Mouse (Mus musculus) heart, embryonic 13.5 days (tissue): ENCODE results near the gene Gltpd2. TPM values are rescaled to one million over a fixed set of nuclear protein-coding genes. Genes with fewer than 3 reads are reported as not detected.

Experiments
- ATAC-seq: fragments of 200-750 bp; cut with Nextera tagmentation; 2 replicates; pipeline ENCODE4 v1.8.0; 2017; ENCODE audit warnings: moderate TSS enrichment; ENCODE audit not compliant: insufficient number of reproducible peaks, low FRiP score, low TSS enrichment; ENCODE audit errors: extremely low read depth
- H3K27ac ChIP-seq: fragments of 300-500 bp; sonication (generic); replicated peaks from 2 replicates; pipeline ENCODE4 v1.5.1; 2015; ENCODE audit warnings: moderate library complexity, mild to moderate bottlenecking, inconsistent platforms
- H3K27me3 ChIP-seq: fragments of 300-500 bp; sonication (generic); replicated peaks from 2 replicates; pipeline ENCODE4 v1.6.1; 2015; ENCODE audit warnings: mild to moderate bottlenecking, inconsistent platforms
- H3K36me3 ChIP-seq: fragments of 300-500 bp; sonication (generic); 2 replicates; pipeline ENCODE4 v1.6.1; 2015; ENCODE audit warnings: mild to moderate bottlenecking, inconsistent platforms
- H3K4me1 ChIP-seq: fragments of 300-500 bp; sonication (generic); 2 replicates; pipeline ENCODE4 v1.6.1; 2015; ENCODE audit warnings: inconsistent platforms
- H3K4me2 ChIP-seq: fragments of 300-500 bp; sonication (generic); 2 replicates; pipeline ENCODE4 v1.6.1; 2015; ENCODE audit warnings: inconsistent platforms, mild to moderate bottlenecking, moderate library complexity
- H3K4me3 ChIP-seq: fragments of 300-500 bp; sonication (generic); 2 replicates; pipeline ENCODE4 v1.5.1; 2015; ENCODE audit warnings: moderate library complexity, mild to moderate bottlenecking, inconsistent platforms
- H3K9ac ChIP-seq: fragments of 300-500 bp; sonication (generic); 2 replicates; pipeline ENCODE4 v1.6.1; 2015; ENCODE audit warnings: inconsistent platforms, mild to moderate bottlenecking, moderate library complexity
- H3K9me3 ChIP-seq: fragments of 300-500 bp; sonication (generic); 2 replicates; pipeline ENCODE4 v1.6.1; 2016; ENCODE audit warnings: inconsistent platforms
- WGBS: fragments of 180-500 bp; shearing (Covaris S2); methylation state at CpG from one replicate; pipeline ENCODE4 v1.1.7; 2015; ENCODE audit warnings: mixed read lengths; 5-methylcytosine and 5-hydroxymethylcytosine counted together
- polyA plus RNA-seq: library from polyadenylated mRNA; unstranded; fragments of >200 nt; fragmentation: Nextera tagmentation; extraction: Ambion mirVana; gene quantifications from 2 replicates; pipeline ENCODE4 v1.2.1, GENCODE M21; 2015

The Gltpd2 gene
- polyA plus RNA-seq, 1 experiment from 2014 or later, result 0.12 TPM

- H3K36me3 ChIP-seq, result no peaks in the 10 kb centered on the region
- H3K4me1 ChIP-seq, result no peaks in the 10 kb centered on the region
- H3K9ac ChIP-seq, result no peak overlapping the region
- WGBS, result 49% methylated on average over 3 of the region's 3 CpGs
- peaks cover 15% of the 10 kb centered on the region; the same call in 1 of the 2 replicates for H3K27me3 ChIP-seq
- H3K4me2 ChIP-seq, result no peak overlapping the region
- H3K27ac ChIP-seq, result no peak overlapping the region
- H3K4me3 ChIP-seq, result no peak overlapping the region
- H3K9me3 ChIP-seq, result no peaks in the 10 kb centered on the region
- no peak for ATAC-seq
These were observed 17.0 kb upstream of the Gltpd2 start for GRCm38 (mm10) chr11:70502018-70502417.

GRCm38 (mm10) chr11:70504970-70505369 lies 14.0 kb upstream of the Gltpd2 start, which contains the start of gene Tm4sf5:
Tm4sf5 (plus strand) TSS chr11:70505244.
- ATAC-seq, result no peak
- no peak within 1 kb of the TSS for H3K4me2 ChIP-seq
- H3K27ac ChIP-seq, result no peak within 1 kb of the TSS
- no peak within 1 kb of the TSS for H3K9ac ChIP-seq
- peaks cover 40% of the 10 kb centered on the region for H3K27me3 ChIP-seq
- peaks cover 3% of the 10 kb centered on the region; the same call in 1 of the 2 replicates for H3K4me1 ChIP-seq
- no peaks in the 10 kb centered on the region for H3K36me3 ChIP-seq
- no peaks in the 10 kb centered on the region for H3K9me3 ChIP-seq
- WGBS, result 41% methylated on average over 9 of the region's 9 CpGs
- H3K4me3 ChIP-seq, result no peak within 1 kb of the TSS

GRCm38 (mm10) chr11:70506385-70506784 lies 12.6 kb upstream of the Gltpd2 start:
- ATAC-seq, result no peak
- H3K9ac ChIP-seq, result no peak overlapping the region
- 22% methylated on average over 4 of the region's 4 CpGs for WGBS

GRCm38 (mm10) chr11:70506962-70507515 lies 12.0 kb upstream of the Gltpd2 start:
- 67% methylated on average over 7 of the region's 7 CpGs for WGBS
- Histone ChIP-seq H3K27me3 (peaks cover 49% of the 10 kb centered on the region), H3K9me3 (no peaks in the 10 kb centered on the region)

More at GRCm38 (mm10) chr11:70506385-70506784, 12.6 kb upstream of the Gltpd2 start:
- Histone ChIP-seq H3K4me1 (peaks cover 9% of the 10 kb centered on the region; the same call in 1 of the 2 replicates), H3K36me3 (no peaks in the 10 kb centered on the region), H3K9me3 (no peaks in the 10 kb centered on the region), H3K27ac (no peak overlapping the region), H3K4me2 (peak overlapping the region; percentile 37; the same call in 1 of the 2 replicates), H3K4me3 (no peak overlapping the region), H3K27me3 (peaks cover 49% of the 10 kb centered on the region)

GRCm38 (mm10) chr11:70509753-70510564 lies 9.0 kb upstream of the Gltpd2 start:
- H3K9ac ChIP-seq, result peak overlapping the region; percentile 37; the same call in 1 of the 2 replicates
- 10% methylated on average over 19 of the region's 19 CpGs for WGBS
- 0 out of 2 replicates have a peak overlapping the region, but pooled peaks have one; percentile 14 for H3K4me3 ChIP-seq
- no peak for ATAC-seq
- H3K27ac ChIP-seq, result no peak overlapping the region
- peaks cover 42% of the 10 kb centered on the region for H3K27me3 ChIP-seq
- no peaks in the 10 kb centered on the region for H3K9me3 ChIP-seq
- peaks cover 9% of the 10 kb centered on the region; the same call in 1 of the 2 replicates for H3K4me1 ChIP-seq
- no peaks in the 10 kb centered on the region for H3K36me3 ChIP-seq
- peak overlapping the region; percentile 40 for H3K4me2 ChIP-seq

More at GRCm38 (mm10) chr11:70506962-70507515, 12.0 kb upstream of the Gltpd2 start:
- H3K4me3 ChIP-seq, result no peak overlapping the region
- no peak for ATAC-seq
- H3K4me2 ChIP-seq, result no peak overlapping the region
- no peaks in the 10 kb centered on the region for H3K36me3 ChIP-seq
- no peak overlapping the region for H3K27ac ChIP-seq
- no peak overlapping the region for H3K9ac ChIP-seq
- H3K4me1 ChIP-seq, result peaks cover 9% of the 10 kb centered on the region; the same call in 1 of the 2 replicates

- 70% methylated on average over 2 of the region's 2 CpGs for WGBS
- no peak overlapping the region for H3K9ac ChIP-seq
- peaks cover 34% of the 10 kb centered on the region for H3K27me3 ChIP-seq
- no peak overlapping the region for H3K4me3 ChIP-seq
- peaks cover 9% of the 10 kb centered on the region; the same call in 1 of the 2 replicates for H3K4me1 ChIP-seq
- no peak overlapping the region for H3K27ac ChIP-seq
- ATAC-seq, result no peak
- no peak overlapping the region for H3K4me2 ChIP-seq
- no peaks in the 10 kb centered on the region for H3K36me3 ChIP-seq
- no peaks in the 10 kb centered on the region for H3K9me3 ChIP-seq
These were observed 7.8 kb upstream of the Gltpd2 start for GRCm38 (mm10) chr11:70511242-70511641.

GRCm38 (mm10) chr11:70511825-70512224 lies 7.2 kb upstream of the Gltpd2 start:
- no peaks in the 10 kb centered on the region for H3K36me3 ChIP-seq
- no peaks in the 10 kb centered on the region for H3K9me3 ChIP-seq
- no peak overlapping the region for H3K9ac ChIP-seq
- no peak overlapping the region for H3K4me3 ChIP-seq
- ATAC-seq, result no peak
- WGBS, result 85% methylated on average over 7 of the region's 7 CpGs
- no peak overlapping the region for H3K27ac ChIP-seq
- peaks cover 34% of the 10 kb centered on the region for H3K27me3 ChIP-seq
- no peak overlapping the region for H3K4me2 ChIP-seq
- peaks cover 9% of the 10 kb centered on the region; the same call in 1 of the 2 replicates for H3K4me1 ChIP-seq

GRCm38 (mm10) chr11:70512709-70513342 lies 6.2 kb upstream of the Gltpd2 start:
- no peak overlapping the region for H3K27ac ChIP-seq
- no peaks in the 10 kb centered on the region for H3K36me3 ChIP-seq
- 65% methylated on average over 7 of the region's 7 CpGs for WGBS
- no peak overlapping the region for H3K4me2 ChIP-seq
- peaks cover 30% of the 10 kb centered on the region for H3K27me3 ChIP-seq
- peaks cover 9% of the 10 kb centered on the region; the same call in 1 of the 2 replicates for H3K4me1 ChIP-seq
- no peak overlapping the region for H3K4me3 ChIP-seq
- no peak for ATAC-seq
- H3K9me3 ChIP-seq, result no peaks in the 10 kb centered on the region
- H3K9ac ChIP-seq, result no peak overlapping the region

GRCm38 (mm10) chr11:70513520-70513919 lies 5.5 kb upstream of the Gltpd2 start:
- Histone ChIP-seq H3K9me3 (no peaks in the 10 kb centered on the region), H3K4me3 (no peak overlapping the region), H3K27me3 (peaks cover 23% of the 10 kb centered on the region), H3K4me1 (peaks cover 9% of the 10 kb centered on the region; the same call in 1 of the 2 replicates), H3K36me3 (no peaks in the 10 kb centered on the region), H3K9ac (no peak overlapping the region), H3K4me2 (no peak overlapping the region), H3K27ac (no peak overlapping the region)
- WGBS, result 54% methylated on average over 11 of the region's 11 CpGs
- no peak for ATAC-seq

- Histone ChIP-seq H3K36me3 (no peaks in the 10 kb centered on the region), H3K4me2 (no peak within 1 kb of the TSS), H3K27ac (no peak within 1 kb of the TSS), H3K4me3 (no peak within 1 kb of the TSS), H3K27me3 (peaks cover 21% of the 10 kb centered on the region), H3K9me3 (no peaks in the 10 kb centered on the region), H3K9ac (no peak within 1 kb of the TSS; the same call in 1 of the 2 replicates), H3K4me1 (peaks cover 9% of the 10 kb centered on the region)
- no peak for ATAC-seq
- WGBS, result 83% methylated on average over 7 of the region's 7 CpGs
These were observed 4.7 kb upstream of the Gltpd2 start, which contains the start of gene Vmo1 for GRCm38 (mm10) chr11:70514288-70514687. Vmo1 (minus strand) TSS chr11:70514616.

GRCm38 (mm10) chr11:70516352-70516751 lies 2.6 kb upstream of the Gltpd2 start:
- H3K27me3 ChIP-seq, result 0 out of 2 replicates have a peak, but pooled peaks cover 12% of the 10 kb centered on the region
- H3K9ac ChIP-seq, result no peak overlapping the region
- H3K4me1 ChIP-seq, result peaks cover 15% of the 10 kb centered on the region
- H3K9me3 ChIP-seq, result no peaks in the 10 kb centered on the region
- ATAC-seq, result no peak
- no peak overlapping the region for H3K4me2 ChIP-seq
- no peak overlapping the region for H3K4me3 ChIP-seq
- whole genome bisulfite sequencing, result 17% methylated on average over 2 of the region's 2 CpGs
- H3K36me3 ChIP-seq, result no peaks in the 10 kb centered on the region
- no peak overlapping the region for H3K27ac ChIP-seq
